Mouse (Mus musculus) MEL (cell line): ENCODE measurements around the gene Crk.
A peak's percentile ranks its signal among the peaks of the same experiment; 100 is the strongest.

Experiments used
- CHD2 ChIP-seq: IDR thresholded peaks from 2 replicates; pipeline ENCODE4 v1.6.1; 2011; ENCODE audit warnings: low read length, improper control_type of control experiment
- CTCF ChIP-seq, 3 experiments: IDR thresholded peaks in 2 of 3; conservative IDR thresholded peaks in 1 of 3; 2 replicates each; pipeline ENCODE4 v1.5.1; 2011 to 2012; ENCODE audit warnings: low read length in 3 of 3, low read depth in 2 of 3, mild to moderate bottlenecking in 2 of 3, improper control_type of control experiment in 1 of 3, inconsistent platforms in 1 of 3, mixed read lengths in 1 of 3, moderate library complexity in 1 of 3; ENCODE audit not compliant: control insufficient read depth in 1 of 3, insufficient read depth in 1 of 3, poor library complexity in 1 of 3, severe bottlenecking in 1 of 3
- E2F4 ChIP-seq: IDR thresholded peaks from 2 replicates; pipeline ENCODE4 v1.6.1; 2011; ENCODE audit warnings: low read depth, low read length, improper control_type of control experiment, borderline replicate concordance
- ELF1 ChIP-seq: IDR thresholded peaks from 2 replicates; pipeline ENCODE4 v1.6.1; 2014; ENCODE audit warnings: low read depth, mild to moderate bottlenecking, inconsistent platforms, low read length, improper control_type of control experiment, moderate library complexity
- JUND ChIP-seq: IDR thresholded peaks from 2 replicates; pipeline ENCODE4 v1.6.1; 2011; ENCODE audit warnings: low read depth, mild to moderate bottlenecking, improper control_type of control experiment, low read length
- NRF1 ChIP-seq: IDR thresholded peaks from 2 replicates; pipeline ENCODE4 v1.6.1; 2014; ENCODE audit warnings: low read depth, mild to moderate bottlenecking, inconsistent platforms, low read length, improper control_type of control experiment, moderate library complexity; ENCODE audit not compliant: poor library complexity, insufficient read depth, severe bottlenecking
- POLR2A ChIP-seq, 2 experiments: IDR thresholded peaks; 2 replicates each; pipeline ENCODE4 v1.6.1; 2011 to 2012; ENCODE audit warnings: low read length in 2 of 2, mild to moderate bottlenecking in 2 of 2, control low read depth in 1 of 2, improper control_type of control experiment in 1 of 2, low read depth in 1 of 2, moderate library complexity in 1 of 2; ENCODE audit not compliant: control insufficient read depth in 1 of 2, insufficient read depth in 1 of 2, poor library complexity in 1 of 2
- POLR2AphosphoS2 ChIP-seq: IDR thresholded peaks from 2 replicates; pipeline ENCODE4 v1.6.1; 2011; ENCODE audit warnings: low read length, improper control_type of control experiment
- UBTF ChIP-seq: IDR thresholded peaks from 2 replicates; pipeline ENCODE4 v1.6.1; 2012; ENCODE audit warnings: low read depth, mild to moderate bottlenecking, inconsistent platforms, low read length, improper control_type of control experiment, moderate library complexity, borderline replicate concordance; ENCODE audit not compliant: insufficient read depth
- ZC3H11A ChIP-seq: IDR thresholded peaks from 2 replicates; pipeline ENCODE4 v1.6.1; 2012; ENCODE audit warnings: low read depth, mild to moderate bottlenecking, inconsistent platforms, low read length, improper control_type of control experiment

- TF ChIP-seq CTCF (IDR thresholded peaks at IDR 0.05 in 2 of 3, conservative IDR thresholded peaks at IDR 0.05 in 1 of 3; ENCODE audit: control insufficient read depth in 1 of 3, insufficient read depth in 1 of 3, low read depth in 2 of 3, low read length in 3 of 3, poor library complexity in 1 of 3, severe bottlenecking in 1 of 3) (peak in 1 of 3 experiments; percentile 29; a peak in 2 of 6 replicates), ELF1 (no peak), UBTF (no peak), CHD2 (no peak), POLR2AphosphoS2 (no peak), ZC3H11A (no peak), POLR2A (IDR thresholded peaks at IDR 0.05; ENCODE audit: control insufficient read depth in 1 of 2, insufficient read depth in 1 of 2, low read depth in 1 of 2, low read length in 2 of 2, poor library complexity in 1 of 2) (no peak), NRF1 (no peak), JUND (no peak), E2F4 (no peak)
Measured at GRCm38 (mm10) chr11:75631561-75632225, 47.4 kb upstream of the Crk start.
